Mouse (Mus musculus) left cerebral cortex, adult 18-20 months (tissue): ENCODE measurements around the gene Grid2. TPM values are rescaled to one million over a fixed set of nuclear protein-coding genes. Genes with fewer than 3 reads are reported as not detected.

Experiments
- DNase-seq, 2 experiments: peaks; one replicate each; pipeline ENCODE4 v3.0.0; 2021 to 2022; ENCODE audit warnings: low spot score in 2 of 2, mixed read lengths in 1 of 2
- total RNA-seq, 2 experiments: library from RNA; stranded (reverse); gene quantifications; 2 replicates each; pipeline ENCODE4 v1.2.3; 2021

The Grid2 gene
- total RNA-seq, 2 experiments from 2014 or later, result 15.4 to 15.9 TPM

DNA sequence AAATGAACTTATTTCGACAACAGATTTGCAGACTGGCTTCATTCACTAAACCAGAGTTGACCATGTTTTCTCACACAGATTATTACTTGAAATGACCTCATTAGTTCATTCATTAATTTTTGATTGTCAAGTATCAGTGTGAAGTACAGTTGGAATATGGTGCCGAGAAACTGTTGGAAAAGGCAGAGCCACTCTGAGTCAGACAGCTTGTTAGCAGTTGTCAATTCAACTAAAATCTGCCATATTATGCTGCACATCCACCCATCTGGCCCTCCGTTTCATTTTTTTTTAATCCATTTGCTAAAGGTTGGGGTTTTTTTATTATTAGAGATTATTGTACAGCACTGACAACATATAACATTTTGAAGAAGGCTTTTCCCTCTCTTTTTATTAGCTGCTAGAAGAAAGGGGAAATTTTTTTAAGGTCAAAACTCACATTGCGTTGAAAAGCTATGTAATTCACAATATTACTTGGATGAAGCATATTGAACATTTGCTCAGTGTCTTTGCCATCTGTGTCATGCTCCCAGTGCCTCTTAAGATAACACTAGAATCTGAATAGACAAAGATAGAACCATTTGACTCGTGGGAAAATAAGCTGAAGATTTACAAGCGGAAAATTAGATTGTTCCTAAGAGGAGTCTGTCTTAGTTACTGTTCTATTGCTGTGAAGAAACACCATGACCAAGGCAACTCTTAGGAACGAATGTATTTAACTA lies 1333.0 kb downstream of the Grid2 start:
- DNase-seq, result no peak

DNA sequence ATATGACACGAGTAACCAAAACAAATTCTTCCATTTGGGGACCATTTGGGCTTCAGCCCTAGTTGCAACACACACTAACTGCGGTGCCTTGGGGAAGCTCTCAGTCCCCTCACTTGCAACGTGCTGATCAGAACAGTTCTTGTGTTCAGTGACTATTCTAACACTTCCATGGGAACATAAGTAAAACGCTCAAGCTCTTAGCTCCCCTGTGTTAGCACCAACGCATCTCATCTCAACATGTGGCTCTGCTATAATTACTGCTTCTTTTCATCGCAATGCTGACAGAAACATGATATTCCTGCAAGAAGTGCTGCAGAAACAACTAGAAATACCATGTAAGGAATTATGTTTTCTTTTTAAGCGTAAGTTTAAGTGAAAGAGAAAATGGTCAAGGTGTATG lies 1340.6 kb downstream of the Grid2 start:
- peak in 1 of 2 experiments; percentile 11 for DNase-seq

DNA sequence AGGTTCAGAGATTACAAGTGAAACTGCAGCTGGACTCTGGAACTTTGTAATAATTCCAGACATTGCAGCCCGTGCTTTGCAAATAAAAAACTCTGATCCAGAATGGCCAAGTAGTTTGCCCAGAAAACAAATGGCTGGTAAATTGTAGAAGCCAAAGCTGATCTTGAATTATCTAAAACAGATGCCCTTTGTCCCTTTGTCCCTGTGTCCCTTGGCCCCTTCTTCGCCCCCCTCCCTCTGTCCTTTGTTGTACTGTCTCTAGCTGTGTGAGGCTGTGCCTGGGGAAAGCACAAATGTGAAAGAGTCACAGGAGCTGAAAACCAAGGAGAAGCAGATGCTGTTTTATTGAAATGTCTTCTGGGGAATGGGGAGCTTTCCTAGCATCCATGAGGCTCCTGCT lies 1341.2 kb downstream of the Grid2 start:
- peak in 1 of 2 experiments; percentile 10 for DNase-seq

DNA sequence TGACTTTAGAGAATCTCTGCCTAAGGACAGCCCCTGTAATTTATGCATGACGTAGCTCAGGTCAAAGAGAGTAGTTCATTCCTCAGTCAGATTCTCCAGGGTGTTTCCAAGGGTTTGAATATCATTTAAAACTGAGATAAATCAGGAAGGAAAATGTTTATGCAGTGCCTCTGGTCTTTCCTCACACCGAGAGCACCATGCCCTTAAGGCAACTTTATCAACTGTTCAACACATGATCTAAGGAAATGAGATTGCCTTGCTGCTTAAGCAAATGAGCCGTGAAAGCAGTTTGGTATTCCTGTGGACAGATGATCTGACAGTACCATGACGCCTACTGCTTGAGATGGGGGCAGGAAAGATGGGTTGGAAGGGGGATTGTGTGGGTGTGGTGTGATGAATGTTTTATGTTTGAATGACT lies 1342.5 kb downstream of the Grid2 start:
- DNase-seq, result peak; percentile 19 to 42

DNA sequence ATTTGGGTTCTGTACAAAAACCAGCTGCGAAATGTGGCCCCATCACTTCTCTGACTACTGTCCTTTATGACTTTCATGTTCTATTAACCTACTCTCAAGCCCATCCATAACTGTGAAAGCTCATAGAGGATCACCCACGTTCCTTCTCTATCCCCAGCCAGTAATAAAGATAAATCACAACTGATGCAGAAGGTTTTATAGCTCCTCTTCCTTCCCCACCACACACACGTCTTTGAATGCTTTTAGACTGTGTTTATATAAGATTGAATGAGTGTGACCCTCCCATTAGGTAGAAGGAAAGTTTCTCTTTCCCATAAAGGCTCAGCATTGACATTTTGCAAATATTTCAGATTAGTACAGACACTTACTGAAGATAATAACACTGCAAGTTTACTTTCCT lies 1350.1 kb downstream of the Grid2 start:
- DNase-seq, result no peak

DNA sequence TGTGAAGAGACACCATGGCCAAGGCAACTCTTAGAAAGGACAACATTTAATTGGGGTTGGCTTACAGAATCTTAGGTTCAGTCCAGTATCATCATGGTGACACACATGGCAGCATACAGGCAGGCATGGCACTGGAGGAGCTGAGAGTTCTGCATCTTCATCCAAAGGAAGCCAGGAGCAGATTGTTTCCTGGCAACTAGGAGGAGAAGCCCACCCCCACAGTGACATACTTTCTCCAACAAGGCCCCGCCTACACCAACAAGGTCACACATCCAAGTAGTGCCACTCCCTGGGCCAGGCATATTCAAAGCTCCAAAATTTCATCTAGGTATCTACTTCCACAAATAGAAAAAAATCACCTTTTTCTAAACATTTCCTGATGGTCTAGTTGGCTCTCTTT lies 1351.4 kb downstream of the Grid2 start:
- peak in 1 of 2 experiments; percentile 9 for DNase-seq

DNA sequence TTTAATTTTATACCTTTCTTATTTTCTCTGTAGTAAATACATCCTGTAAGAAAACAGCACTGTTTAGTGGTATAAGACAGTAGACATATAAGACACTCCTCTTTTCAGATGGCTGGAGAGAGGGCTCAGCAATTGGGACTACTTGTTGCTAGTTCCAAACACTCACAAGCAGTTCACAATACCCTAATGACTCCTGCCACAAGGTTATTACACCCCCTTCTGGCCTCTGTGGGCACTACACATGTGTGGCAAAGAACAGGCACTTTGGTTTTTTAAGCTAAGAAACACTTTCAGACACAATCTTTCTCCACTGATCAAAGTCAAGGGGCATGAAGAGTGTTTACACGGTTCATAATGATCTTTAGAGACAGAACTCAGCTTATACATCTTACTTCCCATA lies 1352.3 kb downstream of the Grid2 start:
- DNase-seq, result peak; percentile 19 to 21

DNA sequence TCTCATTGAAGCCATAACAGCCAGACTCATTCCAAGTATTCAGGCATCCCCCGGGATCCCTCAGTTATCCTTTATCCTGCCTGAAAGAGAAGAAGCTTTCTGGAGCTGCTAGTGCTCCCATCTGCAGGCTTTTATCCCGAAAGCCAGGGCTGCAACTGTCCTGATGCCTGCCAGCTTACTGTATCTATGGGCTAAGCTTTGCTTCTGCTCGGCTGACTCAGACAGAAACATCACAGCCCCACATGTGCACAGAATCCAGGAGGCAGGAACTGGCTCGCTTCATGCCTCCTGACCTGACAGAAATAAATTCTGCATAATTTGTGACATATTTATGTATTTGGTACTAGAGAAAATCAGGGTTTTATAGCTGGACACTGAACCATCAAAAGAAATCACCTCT lies 1361.2 kb downstream of the Grid2 start:
- no peak for DNase-seq

DNA sequence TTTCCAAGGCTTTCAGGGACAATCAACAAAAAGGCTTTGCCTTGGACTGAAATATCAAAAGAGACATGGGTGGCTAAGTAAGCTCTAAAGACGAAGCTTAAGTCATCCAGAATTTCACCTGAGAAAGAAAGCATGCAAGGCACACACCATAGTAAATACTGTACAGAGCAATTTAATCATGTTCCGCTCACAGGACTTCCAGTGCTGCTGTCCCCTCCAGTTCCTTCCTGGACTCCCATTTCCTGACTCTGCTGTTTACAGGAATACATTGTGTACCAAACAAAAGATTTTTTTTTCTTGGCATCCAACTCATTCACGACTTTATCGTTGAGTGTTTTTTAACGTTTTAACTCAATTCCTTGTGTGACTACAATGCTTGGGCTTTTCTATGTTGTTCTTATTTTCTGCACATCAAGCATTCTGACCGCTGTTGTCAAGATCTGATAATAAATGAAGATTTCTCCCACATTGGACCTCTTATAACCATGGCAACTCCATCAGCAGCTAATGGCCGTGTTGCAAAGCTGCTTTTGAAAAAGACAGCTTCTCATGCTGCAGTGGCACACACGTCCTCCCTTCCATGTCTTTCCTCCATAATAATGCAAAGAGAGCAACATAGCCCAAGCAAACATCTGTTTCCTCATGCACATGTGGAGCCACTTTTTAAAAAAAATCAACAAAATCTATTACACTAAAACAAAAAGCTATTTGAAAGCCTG lies 1361.9 kb downstream of the Grid2 start:
- DNase-seq, result no peak

DNA sequence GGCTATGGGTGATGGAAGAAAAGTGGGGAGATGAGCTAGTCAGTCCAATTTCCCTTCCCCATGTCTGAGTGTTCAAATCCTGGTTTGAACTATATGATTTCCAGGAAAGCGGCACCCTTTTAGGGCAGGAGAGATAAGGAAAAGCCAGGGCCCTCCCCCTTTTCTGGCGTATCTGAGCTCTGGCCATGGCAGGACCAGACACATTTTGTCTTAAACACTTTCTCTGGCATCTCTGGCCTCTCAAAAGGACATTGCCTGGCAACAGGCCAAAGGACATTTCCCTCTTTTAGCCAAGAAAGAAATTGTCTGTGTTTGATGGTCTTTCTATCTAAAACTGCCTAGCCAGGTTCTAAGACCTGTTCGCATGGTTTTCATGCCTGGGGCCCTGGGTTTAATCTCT lies 1367.7 kb downstream of the Grid2 start:
- no peak for DNase-seq

DNA sequence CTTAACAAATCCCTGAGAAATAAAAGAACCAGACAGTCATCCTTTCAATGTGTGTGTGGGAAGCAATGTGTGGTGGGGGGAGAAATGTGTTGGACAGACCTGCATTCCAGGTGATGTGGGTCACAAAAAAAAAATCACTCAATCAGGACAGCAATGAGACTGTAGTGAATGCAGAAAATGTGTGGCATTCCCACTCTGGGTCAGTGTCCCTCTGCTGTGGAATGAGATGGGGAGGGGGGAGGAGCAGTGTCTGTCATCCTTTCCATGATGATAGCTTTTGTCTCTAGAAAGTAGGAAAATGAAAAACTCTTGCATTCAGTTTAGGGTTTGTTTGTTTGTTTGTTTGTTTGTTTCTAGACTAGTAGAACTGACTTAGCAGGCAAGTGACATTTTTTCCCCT lies 1392.0 kb downstream of the Grid2 start:
- no peak for DNase-seq

DNA sequence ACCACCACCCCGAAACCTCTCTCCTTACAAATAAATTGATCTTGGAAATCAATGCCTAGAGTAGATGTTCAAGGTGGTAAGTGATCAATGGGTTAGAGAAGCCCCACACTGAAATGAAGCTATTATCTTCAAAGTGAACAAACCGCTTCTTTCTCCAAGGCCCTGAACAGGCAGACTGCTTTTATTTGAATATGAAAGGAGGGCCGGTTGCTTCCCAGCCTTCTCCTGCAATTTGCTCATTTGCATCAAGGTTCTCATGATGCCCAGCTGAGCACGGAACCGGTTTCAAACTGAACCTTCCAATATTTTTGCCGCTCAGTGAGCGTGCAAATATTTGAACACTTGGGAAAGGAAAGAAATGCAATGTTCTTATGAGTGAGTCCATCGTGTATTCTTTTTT lies 1392.5 kb downstream of the Grid2 start:
- DNase-seq, result no peak

DNA sequence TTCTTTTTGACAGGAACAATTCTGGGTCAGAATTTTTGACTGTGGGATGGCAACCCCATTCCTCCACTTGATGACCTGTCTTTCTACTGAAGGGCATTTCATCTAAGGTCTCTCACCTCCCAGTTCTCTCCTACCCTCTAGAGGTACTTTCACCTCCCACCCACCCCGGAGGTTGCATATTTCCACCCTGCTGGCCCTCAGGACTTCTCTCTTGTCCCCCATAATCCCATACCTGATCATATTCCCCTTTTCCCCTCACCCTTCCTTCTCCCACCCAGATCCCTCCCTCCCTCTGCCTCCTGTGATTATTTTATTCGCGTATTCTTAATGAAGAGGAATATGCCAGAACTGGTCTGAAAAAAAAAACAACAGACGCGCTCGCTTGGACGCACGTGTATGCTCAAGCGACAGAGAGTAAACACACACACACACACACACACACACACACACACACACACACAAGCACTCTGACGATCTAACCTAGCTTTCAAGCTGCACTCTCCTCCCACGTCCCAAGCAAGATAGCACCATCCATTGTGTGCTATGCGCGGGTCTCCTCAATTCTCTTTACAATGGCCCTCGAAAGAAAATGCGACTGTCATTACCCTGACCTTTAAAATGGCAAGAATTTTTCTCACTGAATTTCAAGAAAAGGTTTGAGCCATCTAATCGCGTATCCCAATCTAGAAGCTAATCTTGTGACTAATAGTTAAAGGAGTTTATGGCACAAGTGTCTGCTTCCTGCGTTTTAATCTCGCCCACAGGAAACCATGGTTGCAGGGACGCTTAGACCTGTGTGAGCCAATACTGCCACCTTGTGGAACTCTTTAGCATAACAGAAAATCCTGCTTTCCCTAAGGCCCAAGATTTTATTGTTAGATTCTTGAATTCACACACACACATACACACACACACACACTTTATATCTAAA lies 1393.9 kb downstream of the Grid2 start:
- DNase-seq, result peak; percentile 64 to 69

DNA sequence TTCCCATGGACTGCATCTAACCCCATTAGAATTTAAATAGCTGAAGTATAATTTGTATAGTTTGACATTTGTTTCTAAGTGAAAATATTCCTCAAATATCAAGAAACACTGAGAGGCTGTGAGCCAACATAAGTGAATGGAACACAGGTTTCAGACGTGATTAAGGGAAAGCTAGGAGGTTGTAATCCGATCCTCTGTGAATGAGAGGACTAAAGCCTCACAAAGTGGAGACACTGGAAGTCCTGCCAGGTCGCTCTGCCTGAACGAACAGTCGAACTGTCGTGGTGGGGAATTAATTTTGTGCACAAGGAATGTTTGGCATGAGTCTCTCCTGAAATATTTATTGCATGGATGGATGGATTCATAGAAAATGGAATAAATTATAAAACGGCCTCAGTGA lies 1395.1 kb downstream of the Grid2 start:
- no peak for DNase-seq

DNA sequence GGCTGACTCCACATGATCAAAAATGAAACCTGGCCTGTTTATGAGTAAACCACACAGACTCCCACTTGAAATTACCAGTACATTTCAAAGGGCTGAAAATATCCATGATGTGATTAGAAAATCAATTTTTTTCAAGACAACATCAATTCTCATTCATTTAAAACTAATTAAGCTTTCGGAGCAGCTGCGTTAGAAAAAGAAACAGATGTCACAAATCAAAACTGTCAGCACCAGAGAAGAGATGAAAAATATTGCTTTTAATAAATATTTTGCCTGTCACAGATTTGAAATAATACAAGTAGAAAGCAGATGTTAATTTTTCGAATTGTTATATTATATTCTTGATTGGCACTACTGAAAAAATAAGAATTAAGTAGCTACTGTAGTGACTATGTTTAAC lies 1415.3 kb downstream of the Grid2 start:
- no peak for DNase-seq

DNA sequence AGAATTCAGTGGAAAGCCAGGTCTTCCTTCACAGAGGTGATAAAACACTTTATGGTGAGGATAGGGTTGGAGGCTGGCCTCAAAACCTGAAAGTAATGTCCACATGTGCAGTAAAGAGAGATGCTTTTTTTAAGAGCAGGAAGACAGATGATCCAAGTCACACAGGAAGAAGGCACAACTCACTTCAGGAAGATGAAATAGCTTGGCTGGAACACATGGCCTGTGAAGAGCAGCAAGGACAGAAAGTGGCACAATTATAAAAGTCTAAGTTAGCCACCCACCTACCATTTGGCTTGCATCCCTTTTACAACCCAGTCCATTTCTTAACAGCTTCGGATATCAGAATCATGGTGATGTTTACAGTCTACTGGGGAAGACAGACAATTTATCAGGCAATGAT lies 1423.1 kb downstream of the Grid2 start:
- DNase-seq, result peak in 1 of 2 experiments; percentile 22

DNA sequence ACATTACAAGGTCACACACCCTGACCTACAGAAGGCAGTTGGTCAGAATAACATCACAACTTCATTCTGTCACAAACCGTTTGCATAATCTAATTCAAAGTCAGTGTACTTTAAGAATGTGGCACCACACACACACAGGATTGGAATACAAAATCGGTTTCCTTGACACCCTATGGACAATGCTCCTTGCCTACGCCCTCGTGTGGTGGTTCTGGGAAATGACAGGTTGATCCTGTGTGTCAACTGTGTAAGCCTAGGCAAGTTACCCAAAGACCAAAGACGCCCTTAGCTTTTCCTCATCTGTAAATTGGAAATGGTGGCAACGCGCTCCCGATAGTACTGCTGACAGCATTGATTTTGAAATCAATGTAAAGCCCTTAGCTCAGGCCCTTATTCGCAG lies 1428.3 kb downstream of the Grid2 start:
- peak; percentile 41 to 45 for DNase-seq

DNA sequence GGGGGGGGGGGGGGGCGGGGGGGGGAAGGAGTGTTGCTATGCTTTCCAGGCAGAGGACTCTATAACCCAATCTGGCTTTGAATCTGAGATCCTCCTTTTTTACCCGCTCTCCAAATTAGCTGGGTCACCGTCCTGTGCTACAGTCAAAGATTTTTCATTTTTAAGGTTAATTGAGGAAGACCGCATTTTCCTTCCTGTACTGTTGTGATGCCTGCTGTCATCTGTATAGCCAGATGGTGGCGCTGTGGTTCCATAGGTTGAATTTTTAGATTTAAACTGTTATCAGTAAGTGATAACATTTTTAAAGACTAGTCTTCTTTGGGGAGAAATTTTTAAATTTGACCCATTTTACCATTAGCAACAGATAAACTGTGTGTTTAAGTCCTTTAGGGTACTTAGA lies 1429.3 kb downstream of the Grid2 start:
- peak; percentile 27 to 50 for DNase-seq

DNA sequence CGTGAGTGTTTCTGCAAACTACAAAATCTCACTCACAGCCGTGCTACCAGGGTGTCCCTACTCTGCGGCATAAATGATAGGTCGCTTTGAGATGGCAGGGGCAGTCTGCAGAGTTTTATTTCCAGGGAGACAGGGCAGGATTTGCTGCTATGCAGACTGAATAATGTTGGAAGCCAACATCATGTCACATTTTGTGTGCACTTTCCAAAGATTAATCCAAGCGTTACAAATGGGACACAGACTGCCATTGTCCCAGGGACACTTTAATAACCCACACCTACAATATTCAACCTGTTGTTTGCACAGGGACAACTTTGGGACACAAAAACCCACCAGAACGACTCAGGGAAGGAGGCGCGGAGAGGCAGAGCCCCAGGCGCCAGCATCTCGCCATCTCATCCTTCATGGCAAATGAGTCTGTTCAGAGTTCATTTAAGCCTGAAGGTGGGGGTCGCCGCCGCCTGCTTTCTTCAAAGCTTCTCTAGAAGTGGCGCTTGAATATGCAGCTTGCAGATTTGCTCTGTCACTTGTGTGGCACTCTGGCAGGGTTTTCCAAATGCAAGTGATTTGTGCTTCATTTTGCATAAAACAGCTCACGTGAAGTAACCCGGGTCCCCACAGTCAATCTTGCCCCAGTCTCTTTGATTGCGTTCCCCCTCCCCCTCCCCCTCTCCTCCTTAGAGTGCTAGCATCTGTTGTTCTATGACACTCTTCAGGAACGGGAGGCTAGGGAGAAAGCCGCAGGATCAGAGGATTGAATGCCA lies 1432.7 kb downstream of the Grid2 start:
- no peak for DNase-seq

DNA sequence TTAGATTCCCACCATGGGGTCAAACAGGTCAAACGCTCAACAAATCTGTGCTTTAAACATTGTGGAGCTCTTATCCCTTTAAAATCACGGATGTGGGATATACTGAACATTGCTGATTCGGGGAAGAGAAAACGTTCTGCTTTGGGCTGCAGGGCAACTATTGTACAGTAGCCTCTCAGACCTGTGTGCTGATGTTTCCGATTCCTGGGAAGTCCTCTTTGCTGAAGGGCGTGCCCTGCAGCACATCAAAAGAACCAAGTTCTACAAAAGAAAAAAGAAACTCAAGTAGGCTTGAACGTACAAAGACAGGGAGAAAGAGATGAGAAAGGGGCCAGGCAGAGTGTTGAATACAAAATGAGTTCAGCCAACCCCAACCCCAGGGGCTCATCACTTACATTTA lies 1439.0 kb downstream of the Grid2 start:
- no peak for DNase-seq

DNA sequence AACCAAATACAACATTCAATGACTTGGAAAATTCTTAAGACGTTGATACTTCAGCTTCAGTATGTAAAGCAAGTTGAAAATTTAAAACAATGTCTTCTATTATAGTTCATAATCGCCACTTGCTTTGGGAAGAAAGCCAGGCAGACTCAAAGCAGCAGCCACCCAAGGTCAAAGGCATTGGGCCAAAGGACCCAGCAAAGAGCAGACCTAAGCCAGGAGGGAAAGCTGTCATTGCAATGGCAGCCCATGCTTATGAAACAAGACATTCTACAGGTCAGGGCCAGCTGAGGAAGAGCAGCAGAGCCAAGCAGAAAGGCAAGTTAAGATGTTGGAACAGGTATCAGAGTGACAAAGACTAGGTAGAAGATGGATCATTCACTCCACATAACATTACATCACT lies 1448.0 kb downstream of the Grid2 start:
- DNase-seq, result no peak
